8 mouse cellular contexts compared by ENCODE assay signal in genomic region chr2:165869257-165869656, GRCm38 (mm10). TPM values are rescaled to one million over a fixed set of nuclear protein-coding genes. Genes with fewer than 3 reads are reported as not detected.
DNase-seq lines count a peak whose midpoint lies in the region; ATAC-seq lines count a peak whose summit lies in the region.

No protein-coding gene starts in this region.

- 50% methylated on average over 1 of the region's 1 CpGs for WGBS in kidney, embryonic 15.5 days
- WGBS in embryonic facial prominence, embryonic 13.5 days = 76% methylated on average over 1 of the region's 1 CpGs
- 64% methylated on average over 1 of the region's 1 CpGs for WGBS in liver, embryonic 15.5 days (ENCODE audit: insufficient replicate concordance)

- H3K4me1 ChIP-seq in kidney, embryonic 15.5 days = peaks cover 62% of the 10 kb centered on the region
- peaks cover 64% of the 10 kb centered on the region for H3K4me1 ChIP-seq in embryonic facial prominence, embryonic 13.5 days
- H3K4me1 ChIP-seq in liver, embryonic 15.5 days (replicated peaks) = peaks cover 62% of the 10 kb centered on the region

- no peak overlapping the region for H3K9ac ChIP-seq in kidney, embryonic 15.5 days
- H3K9ac ChIP-seq in embryonic facial prominence, embryonic 13.5 days = no peak overlapping the region
- no peak overlapping the region for H3K9ac ChIP-seq in liver, embryonic 15.5 days

- no peak for ATAC-seq in kidney, embryonic 15.5 days (replicated peaks; ENCODE audit: low FRiP score)
- no peak for ATAC-seq in embryonic facial prominence, embryonic 13.5 days (ENCODE audit: insufficient number of reproducible peaks, insufficient read depth, low FRiP score, low TSS enrichment, low read depth)
- ATAC-seq in liver, embryonic 15.5 days (ENCODE audit: insufficient read depth) = 0 out of 2 replicates have a peak, but pooled peaks have one; percentile 21

- intact Hi-C loops in left cerebral cortex, postnatal 25 days (cut with DNase I) = no loop called here

- peaks cover 46% of the 10 kb centered on the region for H3K36me3 ChIP-seq in kidney, embryonic 15.5 days
- H3K36me3 ChIP-seq in embryonic facial prominence, embryonic 13.5 days = peaks cover 39% of the 10 kb centered on the region
- peaks cover 89% of the 10 kb centered on the region for H3K36me3 ChIP-seq in liver, embryonic 15.5 days (replicated peaks)

- no peaks in the 10 kb centered on the region for H3K27me3 ChIP-seq in kidney, embryonic 15.5 days
- H3K27me3 ChIP-seq in embryonic facial prominence, embryonic 13.5 days = no peaks in the 10 kb centered on the region
- no peaks in the 10 kb centered on the region for H3K27me3 ChIP-seq in liver, embryonic 15.5 days

- no peak overlapping the region for H3K4me3 ChIP-seq in kidney, embryonic 15.5 days (replicated peaks)
- H3K4me3 ChIP-seq in embryonic facial prominence, embryonic 13.5 days = no peak overlapping the region
- H3K4me3 ChIP-seq in liver, embryonic 15.5 days (replicated peaks) = no peak overlapping the region

- H3K27ac ChIP-seq in kidney, embryonic 15.5 days = peak overlapping the region; percentile 76
- H3K27ac ChIP-seq in embryonic facial prominence, embryonic 13.5 days = peak overlapping the region; percentile 88
- 0 out of 2 replicates have a peak overlapping the region, but pooled peaks have one; percentile 45 for H3K27ac ChIP-seq in liver, embryonic 15.5 days (replicated peaks)

- no peaks in the 10 kb centered on the region for H3K9me3 ChIP-seq in kidney, embryonic 15.5 days (replicated peaks)
- H3K9me3 ChIP-seq in embryonic facial prominence, embryonic 13.5 days = no peaks in the 10 kb centered on the region
- H3K9me3 ChIP-seq in liver, embryonic 15.5 days (replicated peaks) = no peaks in the 10 kb centered on the region

- H3K4me2 ChIP-seq in kidney, embryonic 15.5 days = no peak overlapping the region
- H3K4me2 ChIP-seq in embryonic facial prominence, embryonic 13.5 days = no peak overlapping the region
- no peak overlapping the region for H3K4me2 ChIP-seq in liver, embryonic 15.5 days

- DNase-seq in adrenal gland, postnatal 14 days = peak; percentile 2
- no peak for DNase-seq in adrenal gland, postnatal 36 days
- no peak for DNase-seq in kidney, postnatal 10 days
- DNase-seq in spleen, postnatal 14 days (ENCODE audit: low spot score in 2 of 2) = no peak
- DNase-seq in left cerebral cortex, postnatal 25 days (ENCODE audit: low spot score in 2 of 2) = no peak

RNA-seq across cellular contexts. Expression of gene Zmynd8, which starts 29.6 kb away (rescaled TPM):
- 45.8 and 59.2 TPM in 2 replicates for total RNA-seq in adrenal gland, postnatal 14 days (2021)
- 10 to 100 TPM; 47.9 to 53.4 TPM for total RNA-seq in adrenal gland, postnatal 36 days (2021)
- 67.1 and 68.3 TPM in 2 replicates for polyA plus RNA-seq in kidney, embryonic 15.5 days (2015; fragmentation: Nextera tagmentation; extraction: Ambion mirVana)
- 61.4 and 62.3 TPM in 2 replicates for polyA plus RNA-seq in embryonic facial prominence, embryonic 13.5 days (2015; fragmentation: Nextera tagmentation; extraction: Ambion mirVana)
- 19.1 and 24.6 TPM in 2 replicates for polyA plus RNA-seq in liver, embryonic 15.5 days (2015; fragmentation: Nextera tagmentation; extraction: Ambion mirVana)
- total RNA-seq in left cerebral cortex, postnatal 25 days (2021) = 100 to 1,000 TPM; 160 to 162 TPM
